Mouse (Mus musculus) forebrain, embryonic 14.5 days (tissue): ENCODE results near the gene Ube2h. TPM values are rescaled to one million over a fixed set of nuclear protein-coding genes. Genes with fewer than 3 reads are reported as not detected.

ENCODE experiments used
- ATAC-seq: fragments of 200-750 bp; cut with Nextera tagmentation; 2 replicates; pipeline ENCODE4 v1.8.0; 2017; ENCODE audit warnings: mild to moderate bottlenecking, moderate library complexity
- DNase-seq: peaks from one replicate; pipeline ENCODE4 v3.0.0-alpha.2; 2015; ENCODE audit warnings: low spot score
- H3K27ac ChIP-seq: fragments of 300-500 bp; sonication (generic); 2 replicates; pipeline ENCODE4 v1.5.1; 2014; ENCODE audit warnings: low read depth, mild to moderate bottlenecking, control low read depth, low read length, moderate library complexity
- H3K27me3 ChIP-seq: fragments of 300-500 bp; sonication (generic); replicated peaks from 2 replicates; pipeline ENCODE4 v1.6.1; 2014; ENCODE audit warnings: low read length, control low read depth, mixed read lengths; ENCODE audit not compliant: control insufficient read depth, insufficient read depth
- H3K36me3 ChIP-seq: fragments of 300-500 bp; sonication (generic); 2 replicates; pipeline ENCODE4 v1.6.1; 2014; ENCODE audit warnings: low read length, control low read depth; ENCODE audit not compliant: control insufficient read depth, insufficient read depth
- H3K4me1 ChIP-seq: fragments of 300-500 bp; sonication (generic); 2 replicates; pipeline ENCODE4 v1.6.1; 2014; ENCODE audit warnings: antibody characterized with exemption, low read length, control low read depth; ENCODE audit not compliant: control insufficient read depth, insufficient read depth
- H3K4me2 ChIP-seq: fragments of 300-500 bp; sonication (generic); 2 replicates; pipeline ENCODE4 v1.6.1; 2014; ENCODE audit warnings: mild to moderate bottlenecking, control low read depth, low read length
- H3K4me3 ChIP-seq: fragments of 300-500 bp; sonication (generic); 2 replicates; pipeline ENCODE4 v1.5.1; 2014; ENCODE audit warnings: low read depth, low read length, control low read depth
- H3K9ac ChIP-seq: fragments of 300-500 bp; sonication (generic); 2 replicates; pipeline ENCODE4 v1.6.1; 2014; ENCODE audit warnings: mild to moderate bottlenecking, low read length, control low read depth, moderate library complexity
- H3K9me3 ChIP-seq: fragments of 300-500 bp; sonication (generic); replicated peaks from 2 replicates; pipeline ENCODE4 v1.6.1; 2016; ENCODE audit warnings: low read length, control low read depth, mixed read lengths; ENCODE audit not compliant: control insufficient read depth
- WGBS: fragments of 180-500 bp; shearing (Covaris S2); extraction: QIAGEN DNeasy Blood & Tissue Kit; methylation state at CpG from one replicate; pipeline ENCODE4 v1.1.7; 2014; 5-methylcytosine and 5-hydroxymethylcytosine counted together
- microRNA counts: library from miRNA; unstranded; fragments of <30 nt; microRNA quantifications from one replicate; lab custom pipeline; 2016
- microRNA-seq: library from miRNA; unstranded; fragments of <30 nt; microRNA quantifications from one replicate; pipeline ENCODE4, GENCODE M21; 2016
- polyA plus RNA-seq: library from polyadenylated mRNA; unstranded; fragments of >200 nt; fragmentation: Nextera tagmentation; extraction: Ambion mirVana; gene quantifications from 2 replicates; pipeline ENCODE4 v1.2.1, GENCODE M21; 2014

Ube2h gene
- polyA plus RNA-seq, 1 experiment from 2014 or later, result 57.3 TPM

GRCm38 (mm10) chr6:30166349-30166748 is 138.0 kb downstream of the Ube2h start:
- Histone ChIP-seq H3K4me3 (no peak overlapping the region), H3K27me3 (peaks cover 18% of the 10 kb centered on the region), H3K9me3 (no peaks in the 10 kb centered on the region), H3K9ac (no peak overlapping the region), H3K4me1 (0 out of 2 replicates have a peak, but pooled peaks cover 2% of the 10 kb centered on the region), H3K4me2 (no peak overlapping the region), H3K36me3 (no peaks in the 10 kb centered on the region), H3K27ac (no peak overlapping the region)
- WGBS, result 50% methylated on average over 3 of the region's 3 CpGs
- DNase-seq (no peak), ATAC-seq (no peak)

GRCm38 (mm10) chr6:30162091-30162490 is 142.2 kb downstream of the Ube2h start:
- DNase-seq (no peak), ATAC-seq (no peak)
- H3K4me1 ChIP-seq, result 0 out of 2 replicates have a peak, but pooled peaks cover under 1% of the 10 kb centered on the region
- H3K27me3 ChIP-seq, result no peaks in the 10 kb centered on the region
- H3K9ac ChIP-seq, result no peak overlapping the region
- 52% methylated on average over 7 of the region's 7 CpGs for WGBS
- no peak overlapping the region for H3K4me3 ChIP-seq
- no peak overlapping the region for H3K4me2 ChIP-seq
- H3K27ac ChIP-seq, result no peak overlapping the region
- no peaks in the 10 kb centered on the region for H3K36me3 ChIP-seq
- H3K9me3 ChIP-seq, result no peaks in the 10 kb centered on the region

GRCm38 (mm10) chr6:30161618-30162017 is 142.7 kb downstream of the Ube2h start:
- DNase-seq, result no peak
- 69% methylated on average over 2 of the region's 2 CpGs for WGBS

More at GRCm38 (mm10) chr6:30161618-30162017, 142.7 kb downstream of the Ube2h start:
- Histone ChIP-seq H3K27me3 (no peaks in the 10 kb centered on the region), H3K4me1 (no peaks in the 10 kb centered on the region), H3K27ac (no peak overlapping the region), H3K36me3 (no peaks in the 10 kb centered on the region), H3K9ac (no peak overlapping the region), H3K4me3 (no peak overlapping the region), H3K9me3 (no peaks in the 10 kb centered on the region), H3K4me2 (no peak overlapping the region)
- ATAC-seq, result no peak

MicroRNAs encoded within 50 kb of the gene (microRNA counts, 519-probe panel; counts per million panel counts)
- microRNA mmu-miR-182 (lab: Ali Mortazavi, UCI) (not detected), microRNA mmu-miR-183 (lab: Ali Mortazavi, UCI) (not detected), microRNA mmu-miR-96 (lab: Ali Mortazavi, UCI) (1,799 counts per million, percentile 4 among the panel's probes with 10 or more counts)

Small RNA genes within 50 kb of the gene (microRNA-seq; reads per million reads assigned to microRNA genes)
- 191 reads per million, percentile 65 among the genes with 10 or more reads in this experiment for gene Mir182
- 146 reads per million, percentile 61 among the genes with 10 or more reads in this experiment for gene Mir183
- 38.9 reads per million, percentile 44 among the genes with 10 or more reads in this experiment for gene Mir96

Other genes starting within 250 kb of the Ube2h start
- 79.2 and 82.8 TPM in 2 replicates for gene Zc3hc1, start 86.5 kb upstream of the Ube2h start, polyA plus RNA-seq
- 35.2 and 41.1 TPM in 2 replicates for gene Klhdc10, start 97.3 kb upstream of the Ube2h start, polyA plus RNA-seq
- 37.8 and 44.5 TPM in 2 replicates for gene Tmem209, start 205.2 kb upstream of the Ube2h start, polyA plus RNA-seq
- gene Ssmem1, start 205.3 kb upstream of the Ube2h start, polyA plus RNA-seq, result 0.16 and 0.20 TPM in 2 replicates
- gene Cpa2, start 237.0 kb upstream of the Ube2h start, polyA plus RNA-seq, result 4.5 and 5.4 TPM in 2 replicates